Mouse (Mus musculus): ENCODE measurements around the gene Rpap2.

Gene Rpap2

DNA sequence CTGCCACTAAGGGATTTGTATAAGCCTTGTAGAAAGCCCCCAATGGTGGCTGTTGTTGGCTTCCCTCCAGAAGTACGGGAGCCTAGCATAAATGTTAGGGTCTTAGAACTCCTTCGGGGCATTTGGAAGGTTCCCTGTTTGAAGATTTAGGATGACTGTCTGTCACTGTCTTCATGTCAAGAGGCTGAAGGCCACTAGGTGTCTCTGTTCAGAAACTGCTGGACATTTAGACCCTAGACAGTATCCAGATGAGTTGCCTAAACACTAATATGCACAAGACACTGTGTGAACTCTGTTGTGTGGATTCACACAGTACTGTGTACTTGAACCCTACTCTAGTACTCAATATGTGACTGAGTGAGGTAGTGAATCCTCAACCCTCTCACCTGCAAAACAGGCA, 87.2 kb downstream of the Rpap2 start:
- in situ Hi-C loops (cut with MboI; ENCODE audit: low sequenced_read_pairs): no loop called here

GRCm38 (mm10) chr5:107687161-107687560, 90.0 kb downstream of the Rpap2 start:
- in situ Hi-C loops (cut with MboI; ENCODE audit: low sequenced_read_pairs): no loop called here

DNA sequence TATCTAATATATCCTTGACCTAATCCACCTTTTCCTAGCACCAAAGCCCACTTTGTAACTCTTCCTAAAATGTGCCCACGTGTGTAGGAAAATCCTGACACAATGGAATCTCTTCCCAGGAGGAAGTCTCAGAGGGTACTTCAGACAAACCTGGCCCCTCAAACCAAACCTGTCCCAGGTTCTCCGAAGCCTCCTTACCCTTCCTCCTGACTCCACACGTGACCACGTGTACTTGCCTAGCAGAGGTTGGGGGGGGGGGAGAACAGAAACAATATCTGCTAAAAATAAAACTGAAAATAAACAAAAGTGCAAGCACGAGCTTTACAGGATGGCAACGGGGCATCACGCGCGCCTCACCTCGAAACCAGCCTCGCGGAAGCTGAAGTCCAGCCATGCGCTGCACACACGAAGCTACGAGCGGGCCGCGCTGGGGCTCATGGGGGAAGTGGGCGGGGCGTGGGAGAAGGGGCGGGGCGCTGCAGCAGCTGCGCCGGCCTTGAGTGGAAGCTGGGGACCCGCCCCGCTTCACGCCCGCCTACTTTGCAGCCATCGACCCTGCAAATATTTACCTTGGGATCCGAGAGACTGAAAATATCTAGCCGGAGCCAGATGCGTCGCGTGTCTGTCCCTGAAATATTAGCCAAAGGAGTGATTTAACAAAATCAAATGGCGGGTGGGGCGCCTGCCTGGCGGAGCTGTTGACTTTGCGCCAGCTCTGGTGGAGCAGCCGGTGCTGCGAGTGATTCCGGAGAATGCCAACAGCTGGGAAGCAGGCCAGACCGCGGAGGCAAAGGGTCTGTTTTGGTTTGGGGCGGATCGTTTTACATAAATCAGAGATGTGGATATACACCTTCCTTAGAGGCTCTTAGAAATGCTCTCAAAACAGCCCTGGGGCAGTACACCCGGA, 90.7 kb downstream of the Rpap2 start:
- in situ Hi-C loops (cut with MboI; ENCODE audit: low sequenced_read_pairs): no loop called here

DNA sequence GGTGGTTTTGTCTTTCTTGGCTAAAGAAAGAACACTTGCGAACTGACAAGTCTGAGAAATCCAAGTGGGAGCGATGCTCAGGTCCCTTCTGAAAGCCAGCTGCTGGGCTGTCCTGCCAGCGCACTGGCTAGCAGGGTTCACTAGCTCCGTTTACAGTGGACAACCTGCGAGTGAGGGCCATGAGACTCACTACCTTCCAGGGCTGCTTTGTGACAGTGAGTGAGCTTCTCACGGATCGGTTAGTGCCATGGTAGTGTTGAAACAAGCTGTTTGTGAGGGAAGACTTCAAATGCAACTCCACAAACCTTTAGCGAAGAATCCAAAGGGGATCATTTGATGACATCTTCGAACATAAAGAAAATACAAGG, 91.3 kb downstream of the Rpap2 start:
- in situ Hi-C loops (cut with MboI; ENCODE audit: low sequenced_read_pairs): no loop called here

DNA sequence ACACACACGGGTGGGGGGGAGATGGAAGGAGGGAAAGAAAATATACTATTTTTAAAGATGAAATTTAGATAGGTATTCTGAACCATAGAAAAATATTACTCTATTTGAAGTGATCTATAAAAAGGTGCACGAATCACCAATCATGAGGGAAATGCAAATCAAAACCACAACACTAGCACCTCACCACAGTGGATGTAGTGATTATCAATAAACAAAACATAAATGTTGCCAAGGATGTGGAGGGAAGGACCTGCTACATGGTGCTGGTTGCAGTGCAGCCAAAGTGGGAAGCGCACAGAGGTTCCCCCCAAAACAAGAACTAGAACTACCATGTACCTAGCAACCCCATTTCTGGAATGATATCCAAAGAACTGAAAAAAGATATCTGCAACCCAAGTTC, 97.8 kb downstream of the Rpap2 start:
- in situ Hi-C loops (cut with MboI; ENCODE audit: low sequenced_read_pairs): no loop called here

DNA sequence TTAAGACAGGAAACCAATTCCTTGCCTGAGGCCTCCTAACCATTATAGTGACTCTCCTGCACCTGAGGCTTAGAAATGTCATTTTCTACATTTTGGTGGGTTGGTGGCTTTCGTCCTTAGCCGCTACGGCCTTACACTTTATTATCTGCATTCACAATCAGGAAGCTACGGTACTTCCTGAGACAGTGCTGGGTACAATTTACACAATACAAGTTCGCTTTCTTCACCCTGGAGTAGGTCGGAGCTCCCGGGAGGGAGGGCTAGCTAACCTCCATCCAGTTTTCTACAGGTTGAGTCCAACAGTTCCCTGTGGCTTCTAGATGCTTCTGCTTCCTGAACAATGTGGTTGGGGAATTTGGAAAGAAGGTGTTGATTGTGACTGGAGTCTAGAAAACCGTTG, 101.7 kb downstream of the Rpap2 start:
- in situ Hi-C loops (cut with MboI; ENCODE audit: low sequenced_read_pairs): no loop called here

DNA sequence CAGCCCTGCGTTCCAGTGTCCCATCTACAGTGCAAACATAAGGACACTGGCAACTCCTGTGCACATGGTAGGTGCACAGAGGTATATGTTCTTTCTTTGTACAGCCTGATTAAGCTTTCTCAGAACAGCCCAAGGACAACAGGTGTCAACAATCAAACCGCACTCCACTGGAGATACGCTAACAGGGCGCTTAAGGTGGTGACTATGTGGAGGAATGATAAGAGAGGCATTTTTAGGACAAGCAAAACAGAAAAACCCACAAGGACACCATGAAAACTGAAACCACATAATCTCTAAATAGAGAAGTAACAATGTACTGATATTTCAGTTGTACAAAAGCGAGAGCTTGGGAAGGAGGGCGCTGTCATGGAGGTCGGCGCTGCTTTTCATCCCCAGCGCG, 103.7 kb downstream of the Rpap2 start:
- in situ Hi-C loops (cut with MboI; ENCODE audit: low sequenced_read_pairs): no loop called here

DNA sequence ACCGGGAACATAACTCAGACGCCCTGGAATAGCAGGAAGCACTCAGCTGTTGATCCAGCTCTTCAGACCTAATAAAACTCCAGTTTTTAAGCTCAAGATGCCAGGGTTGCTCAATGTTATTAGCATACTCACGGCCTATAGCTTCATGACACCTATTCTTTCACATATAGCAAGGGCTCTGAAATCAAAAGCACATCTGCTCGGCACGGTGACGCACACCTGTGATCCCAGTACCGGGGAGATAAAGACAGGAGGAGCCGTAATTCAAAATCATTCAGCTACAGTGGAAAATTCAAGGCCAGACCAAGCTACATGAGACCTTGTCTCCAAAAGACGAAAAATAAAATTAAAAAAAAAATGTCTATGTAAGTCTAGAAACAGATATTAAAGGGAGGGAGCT, 104.5 kb downstream of the Rpap2 start:
- in situ Hi-C loops (cut with MboI; ENCODE audit: low sequenced_read_pairs): no loop called here

- in situ Hi-C loops (cut with MboI; ENCODE audit: low sequenced_read_pairs): no loop called here
Measured at GRCm38 (mm10) chr5:107703207-107703763, 106.1 kb downstream of the Rpap2 start.

DNA sequence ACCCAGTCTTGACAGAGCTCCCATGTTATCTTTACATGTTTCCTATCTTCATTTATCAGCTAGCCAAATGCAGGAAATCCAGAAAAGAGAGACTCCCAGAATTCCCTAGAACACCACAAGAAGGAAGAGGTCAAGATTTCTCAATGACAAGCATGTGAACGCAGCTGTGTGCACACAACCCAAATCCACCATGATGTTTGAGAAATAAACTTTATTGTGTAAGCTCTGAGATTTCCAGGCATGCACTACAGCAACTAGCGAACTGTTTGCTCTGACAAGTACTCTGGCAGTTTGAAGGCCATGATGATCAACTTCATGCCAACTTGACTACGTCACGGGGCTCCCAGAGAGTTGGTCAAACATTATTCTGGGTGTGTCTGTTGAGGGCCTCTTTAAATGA, 108.6 kb downstream of the Rpap2 start:
- in situ Hi-C loops (cut with MboI; ENCODE audit: low sequenced_read_pairs): no loop called here

DNA sequence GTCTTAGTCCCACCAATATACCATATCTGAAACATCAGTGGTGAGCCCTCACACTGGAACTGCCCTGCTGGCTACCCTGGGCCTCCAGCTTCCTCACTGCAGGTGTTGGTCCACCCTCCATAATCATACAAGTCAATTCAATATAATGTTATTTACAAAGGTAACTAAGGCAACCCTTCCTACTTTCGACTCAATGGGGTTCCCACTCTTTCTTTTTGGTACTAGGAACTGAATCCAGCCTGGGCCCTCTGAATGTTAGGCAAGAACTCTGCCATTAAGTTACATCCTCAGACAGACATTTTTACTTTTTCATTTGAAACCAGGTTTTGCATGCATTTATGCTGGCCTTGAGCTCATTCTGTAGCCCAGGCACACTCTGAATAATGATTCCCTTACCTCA, 109.1 kb downstream of the Rpap2 start:
- in situ Hi-C loops (cut with MboI; ENCODE audit: low sequenced_read_pairs): no loop called here

DNA sequence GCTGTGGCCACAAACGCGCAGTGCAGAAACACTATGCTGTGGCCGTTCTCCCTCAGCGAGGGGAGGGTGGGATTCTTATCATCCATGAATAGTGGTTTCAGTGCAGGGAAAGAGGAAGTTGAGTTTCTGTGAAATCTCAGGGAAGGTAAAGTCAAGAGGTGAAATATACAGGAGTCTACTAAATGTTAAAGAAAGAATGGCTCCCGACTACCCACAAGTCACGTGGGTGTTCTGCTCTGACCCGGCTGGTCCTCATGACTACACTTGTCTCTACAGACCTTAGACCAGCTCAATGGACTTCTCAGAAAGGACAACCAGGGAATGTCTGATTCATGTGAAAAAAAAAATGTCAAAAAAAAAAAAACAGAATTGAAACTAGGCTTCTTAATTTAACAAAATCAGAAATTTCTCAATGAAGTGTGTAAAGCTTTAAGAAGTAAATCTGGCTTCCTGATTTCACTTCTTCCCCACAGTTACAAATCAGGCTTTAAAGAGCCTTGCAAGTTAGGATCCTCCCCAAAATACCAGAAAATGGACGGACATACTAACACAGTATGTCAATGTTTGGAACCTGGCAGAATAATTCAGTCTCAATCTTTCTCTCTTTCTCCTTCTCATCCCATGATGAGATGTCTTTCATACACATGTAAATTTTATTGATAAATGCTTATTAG, 111.1 kb downstream of the Rpap2 start:
- in situ Hi-C loops (cut with MboI; ENCODE audit: low sequenced_read_pairs): no loop called here
